Mouse (Mus musculus): ENCODE data around the gene Ubap2. TPM values are rescaled to one million over a fixed set of nuclear protein-coding genes. Genes with fewer than 3 reads are reported as not detected.

The Ubap2 gene
- total RNA-seq, 2 experiments from 2014 or later = 63.5 to 64.2 TPM

GRCm38 (mm10) chr4:41274377-41274979 lies 466 bp downstream of the Ubap2 start:
- intact Hi-C loops (cut with DNase I) = loop anchor here (5.0 kb wide), 1 partner anchor 152 kb away; the partner anchor contains the start of gene Nol6
- no peak for DNase-seq (ENCODE audit: low spot score)

GRCm38 (mm10) chr4:41268133-41268532 lies 6.8 kb downstream of the Ubap2 start:
- no peak for DNase-seq (ENCODE audit: low spot score)
- intact Hi-C loops (cut with DNase I) = no loop called here

DNA sequence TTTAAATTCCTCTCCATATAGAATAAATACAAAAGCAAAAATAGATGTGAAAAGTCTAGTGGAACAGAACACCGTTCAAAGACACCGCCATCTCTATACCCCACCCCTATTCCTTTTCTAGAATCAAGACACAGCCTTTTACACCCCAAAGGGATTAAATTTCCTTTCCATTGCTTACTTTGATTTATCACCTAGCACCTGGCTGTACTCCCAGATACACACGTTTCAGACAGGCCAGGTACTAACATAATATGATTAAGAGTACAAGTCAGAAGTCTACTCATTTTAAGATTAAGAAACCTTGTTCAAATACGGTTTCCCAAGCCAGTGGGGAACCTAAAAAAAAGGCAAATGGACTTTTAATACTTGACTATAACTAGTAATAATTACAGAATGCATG lies 8.6 kb downstream of the Ubap2 start:
- no peak for DNase-seq (ENCODE audit: low spot score)
- intact Hi-C loops (cut with DNase I) = no loop called here

DNA sequence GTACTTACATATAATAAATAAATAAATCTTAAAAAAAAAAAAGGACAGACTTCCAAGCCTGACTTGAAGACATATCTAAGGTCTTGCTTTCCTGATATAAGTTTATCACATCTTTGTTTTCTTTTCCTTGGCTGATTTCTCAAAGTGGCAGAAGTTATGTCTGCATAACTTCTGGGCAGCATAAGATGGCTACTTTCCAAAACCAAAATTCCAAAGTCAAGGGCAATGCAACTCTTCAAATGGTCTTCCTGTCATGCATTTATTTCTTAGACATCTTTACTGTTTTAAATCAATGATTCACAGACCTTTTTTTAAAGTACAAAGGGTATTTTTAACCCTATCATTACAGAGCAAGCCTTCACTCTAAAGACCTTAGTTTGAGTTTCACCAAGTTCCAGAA lies 14.3 kb downstream of the Ubap2 start:
- intact Hi-C loops (cut with DNase I) = no loop called here

GRCm38 (mm10) chr4:41259019-41259418 lies 15.9 kb downstream of the Ubap2 start:
- intact Hi-C loops (cut with DNase I) = no loop called here
- DNase-seq (ENCODE audit: low spot score) = no peak

More for the DNA sequence above, 14.3 kb downstream of the Ubap2 start:
- DNase-seq (ENCODE audit: low spot score) = no peak

DNA sequence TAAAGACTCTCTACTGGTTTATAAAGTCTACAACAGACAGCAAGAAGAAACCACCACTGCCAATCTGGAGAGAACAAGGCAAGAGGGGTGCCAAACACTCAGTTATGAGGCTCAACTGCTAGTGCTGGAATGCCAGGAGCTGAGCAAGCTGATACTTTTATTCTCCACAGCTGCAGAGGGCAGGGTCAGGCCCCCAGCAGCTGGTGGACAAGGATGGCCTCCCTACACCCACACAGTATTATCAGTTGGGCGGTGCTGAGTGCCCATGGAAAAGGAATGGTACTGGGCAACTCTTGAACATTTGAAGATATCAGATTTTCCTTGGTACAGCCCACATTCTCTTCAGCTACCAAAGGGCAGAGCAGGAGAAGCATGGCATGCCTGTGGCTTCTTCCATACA lies 17.2 kb downstream of the Ubap2 start:
- no peak for DNase-seq (ENCODE audit: low spot score)
- intact Hi-C loops (cut with DNase I) = no loop called here

- DNase-seq (ENCODE audit: low spot score) = no peak
- intact Hi-C loops (cut with DNase I) = no loop called here
Measured at GRCm38 (mm10) chr4:41255564-41256210, 19.3 kb downstream of the Ubap2 start.

GRCm38 (mm10) chr4:41253756-41254155 lies 21.2 kb downstream of the Ubap2 start:
- intact Hi-C loops (cut with DNase I) = no loop called here
- no peak for DNase-seq (ENCODE audit: low spot score)

- no peak for DNase-seq (ENCODE audit: low spot score)
- intact Hi-C loops (cut with DNase I) = no loop called here
Measured at GRCm38 (mm10) chr4:41245408-41245807, 29.5 kb downstream of the Ubap2 start.

DNA sequence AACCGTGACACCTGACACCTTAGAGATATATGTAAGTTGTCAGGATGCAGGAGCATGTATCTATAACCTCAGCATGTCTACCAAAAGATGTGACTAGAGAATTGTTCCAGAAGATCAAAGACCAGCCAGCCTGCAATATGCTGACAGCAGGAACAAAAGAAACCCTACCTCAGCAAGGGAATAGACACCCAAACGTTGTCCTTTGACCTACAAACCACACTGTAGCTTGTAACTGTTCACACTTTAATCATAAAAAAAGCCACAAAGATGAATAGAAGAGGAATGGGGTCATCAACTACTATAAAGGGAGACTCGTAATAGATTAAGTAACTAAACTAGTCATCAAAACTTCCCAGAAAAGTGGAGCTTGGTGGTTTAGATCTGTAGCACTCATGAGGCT lies 34.0 kb downstream of the Ubap2 start:
- intact Hi-C loops (cut with DNase I) = no loop called here

GRCm38 (mm10) chr4:41235621-41236020 lies 39.3 kb downstream of the Ubap2 start:
- DNase-seq (ENCODE audit: low spot score) = no peak
- intact Hi-C loops (cut with DNase I) = no loop called here

More for the DNA sequence above, 34.0 kb downstream of the Ubap2 start:
- DNase-seq (ENCODE audit: low spot score) = no peak

DNA sequence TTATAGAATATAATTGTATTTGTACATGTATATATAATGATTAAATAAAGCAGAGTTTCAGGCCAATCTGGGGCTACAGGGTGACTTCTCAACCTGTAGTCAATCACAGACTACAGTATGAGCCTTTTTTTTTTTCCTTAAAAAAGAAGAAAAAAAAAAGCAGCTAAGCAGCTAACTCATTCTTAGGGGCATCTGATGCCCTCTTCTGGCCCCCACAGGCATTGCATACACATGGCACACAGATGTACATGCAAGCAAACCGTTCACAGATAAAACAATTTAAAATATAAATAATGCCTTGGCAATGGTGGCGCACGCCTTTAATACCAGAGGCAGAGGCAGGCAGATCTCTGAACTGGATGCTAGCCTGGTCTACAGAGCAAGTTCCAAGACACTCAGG lies 48.6 kb downstream of the Ubap2 start:
- intact Hi-C loops (cut with DNase I) = loop anchor here (2.0 to 5.0 kb wide), 3 partner anchors 94 to 174 kb away; no protein-coding TSS in a partner anchor
- no peak for DNase-seq (ENCODE audit: low spot score)

- DNase-seq (ENCODE audit: low spot score) = no peak
- intact Hi-C loops (cut with DNase I) = loop anchor here (2.0 to 5.0 kb wide), 2 partner anchors 61 to 93 kb away; no protein-coding TSS in a partner anchor
Measured at GRCm38 (mm10) chr4:41225412-41225811, 49.5 kb downstream of the Ubap2 start.

DNA sequence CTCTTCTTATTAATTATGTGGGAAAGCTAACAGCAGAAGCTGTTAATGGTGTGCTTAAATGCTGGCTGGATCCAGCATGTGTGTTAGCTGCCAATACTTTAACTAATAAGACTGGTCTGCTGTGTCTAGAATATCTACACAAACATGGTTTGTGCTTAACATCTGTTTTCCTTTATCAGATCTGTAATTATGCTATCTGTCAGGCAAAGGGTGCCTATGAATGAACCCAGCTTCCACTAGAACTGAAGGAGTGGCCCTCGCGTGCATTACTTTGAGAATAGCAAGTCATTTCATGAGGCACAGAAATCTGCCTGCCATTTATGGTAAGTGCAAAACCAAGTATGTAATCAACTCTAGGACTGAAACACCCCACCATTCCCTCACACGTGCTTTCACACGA lies 66.9 kb downstream of the Ubap2 start:
- intact Hi-C loops (cut with DNase I) = no loop called here
- no peak for DNase-seq (ENCODE audit: low spot score)

DNA sequence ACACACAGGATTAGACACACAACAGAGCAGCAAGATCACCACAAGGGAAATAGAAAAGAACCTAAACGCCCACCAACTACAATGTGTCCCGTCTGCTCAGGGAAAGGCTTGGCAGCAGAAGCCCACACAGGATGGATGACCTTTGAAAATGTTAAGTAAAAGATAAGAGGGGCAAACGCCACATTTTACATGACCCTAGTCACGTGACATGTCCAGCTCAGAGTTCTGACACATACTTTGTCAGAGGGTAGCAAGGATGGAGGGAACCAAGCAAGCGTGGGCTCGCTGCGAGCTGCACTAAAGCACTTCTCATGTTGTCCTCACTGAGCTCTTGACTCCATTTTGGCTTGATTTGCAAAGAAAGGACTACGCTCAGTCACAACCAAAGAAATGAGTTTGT lies 69.2 kb downstream of the Ubap2 start:
- DNase-seq (ENCODE audit: low spot score) = no peak
- intact Hi-C loops (cut with DNase I) = no loop called here

DNA sequence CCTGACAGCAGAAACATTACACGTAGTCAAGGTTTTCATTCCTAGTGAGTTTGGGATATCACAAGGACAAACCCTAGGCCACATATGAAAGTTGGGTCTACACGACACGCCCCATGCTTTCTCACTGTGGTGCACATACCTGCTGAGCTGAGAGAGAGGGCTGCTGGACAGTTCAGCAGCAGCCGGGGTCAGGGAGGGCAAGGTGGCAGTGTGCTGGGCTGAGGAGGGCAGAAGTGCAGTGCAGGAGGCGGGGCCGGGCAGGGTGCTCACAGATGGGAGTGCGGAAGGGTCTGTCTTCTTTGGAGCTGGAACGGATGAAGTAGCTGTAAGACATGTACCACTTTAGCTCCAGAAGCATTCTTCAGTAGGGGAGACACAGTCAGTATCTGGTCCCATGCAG lies 72.8 kb downstream of the Ubap2 start:
- no peak for DNase-seq (ENCODE audit: low spot score)
- intact Hi-C loops (cut with DNase I) = no loop called here

GRCm38 (mm10) chr4:41196861-41197610 lies 77.9 kb downstream of the Ubap2 start:
- intact Hi-C loops (cut with DNase I) = no loop called here

GRCm38 (mm10) chr4:41195328-41195727 lies 79.6 kb downstream of the Ubap2 start:
- intact Hi-C loops (cut with DNase I) = no loop called here

More at GRCm38 (mm10) chr4:41196861-41197610, 77.9 kb downstream of the Ubap2 start:
- no peak for DNase-seq (ENCODE audit: low spot score)

DNA sequence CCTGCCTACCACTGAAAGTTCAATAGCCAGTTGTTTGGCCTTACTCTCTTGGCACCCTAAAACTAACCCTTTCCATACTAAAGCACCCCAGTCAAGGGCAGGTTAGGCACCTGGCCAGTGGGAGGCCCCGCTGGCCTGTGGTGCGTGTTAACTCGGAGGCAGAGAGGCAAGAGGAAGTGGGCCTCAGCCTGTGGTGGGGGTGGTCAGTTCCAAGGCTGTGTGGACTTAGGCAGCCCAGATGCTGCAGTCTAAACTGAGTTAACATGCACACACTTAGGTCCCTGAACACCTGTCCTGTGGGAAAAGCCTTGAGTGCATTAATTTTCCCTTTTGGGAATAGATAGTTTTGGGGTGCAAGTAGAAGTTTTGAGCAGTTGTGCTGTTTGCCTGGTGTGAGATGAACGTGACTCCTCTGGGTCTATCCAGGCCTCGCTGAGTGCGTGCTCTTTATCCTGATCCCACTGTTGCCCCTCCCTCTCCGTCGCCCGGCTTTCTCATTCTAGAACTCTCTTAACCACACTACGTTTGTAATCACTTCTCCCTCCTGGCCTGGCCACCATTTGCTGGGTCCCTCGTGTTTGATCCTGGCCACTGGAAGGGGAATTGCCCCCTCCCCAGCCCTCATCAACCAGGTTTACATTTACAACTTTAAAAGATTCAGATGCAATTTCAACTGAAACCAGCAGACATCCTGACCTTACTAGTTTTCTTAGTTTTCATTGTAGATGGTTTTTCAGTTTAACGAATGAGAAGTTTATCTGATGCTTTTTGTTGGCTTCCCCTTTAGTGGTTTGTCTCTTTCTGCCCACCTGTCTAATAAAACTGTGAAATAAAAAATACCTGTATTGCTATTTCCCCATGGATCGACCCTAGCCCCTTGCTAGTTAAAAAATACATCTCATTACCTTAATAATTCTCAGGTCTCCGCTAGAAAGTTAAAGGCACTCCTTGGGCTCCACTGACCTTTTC lies 82.1 kb downstream of the Ubap2 start:
- DNase-seq (ENCODE audit: low spot score) = no peak
- intact Hi-C loops (cut with DNase I) = no loop called here

More at GRCm38 (mm10) chr4:41195328-41195727, 79.6 kb downstream of the Ubap2 start:
- DNase-seq (ENCODE audit: low spot score) = no peak

GRCm38 (mm10) chr4:41189809-41190208 lies 85.1 kb downstream of the Ubap2 start:
- intact Hi-C loops (cut with DNase I) = no loop called here
- DNase-seq (ENCODE audit: low spot score) = no peak
